Mouse (Mus musculus) kidney, postnatal 0 days (tissue): Measurements from ENCODE around the gene Perm1. TPM values are rescaled to one million over a fixed set of nuclear protein-coding genes. Genes with fewer than 3 reads are reported as not detected.
A peak's percentile ranks its signal among the peaks of the same experiment; 100 is the strongest.

Experiments
- ATAC-seq: fragments of 200-750 bp; cut with Nextera tagmentation; replicated peaks from 2 replicates; pipeline ENCODE4 v1.8.0; 2017; ENCODE audit warnings: low read depth, moderate number of reproducible peaks, moderate TSS enrichment, moderate library complexity; ENCODE audit not compliant: low FRiP score
- DNase-seq: peaks from one replicate; pipeline ENCODE4 v3.0.0-alpha.2; 2016; ENCODE audit warnings: low spot score
- H3K27ac ChIP-seq: fragments of 300-500 bp; sonication (generic); 2 replicates; pipeline ENCODE4 v1.5.1; 2014; ENCODE audit warnings: mild to moderate bottlenecking
- H3K27me3 ChIP-seq: fragments of 300-500 bp; sonication (generic); 2 replicates; pipeline ENCODE4 v1.6.1; 2014; ENCODE audit warnings: low read length, mixed read lengths; ENCODE audit not compliant: insufficient read depth
- H3K36me3 ChIP-seq: fragments of 300-500 bp; sonication (generic); 2 replicates; pipeline ENCODE4 v1.6.1; 2014; ENCODE audit warnings: low read length, mixed read lengths; ENCODE audit not compliant: insufficient read depth
- H3K4me1 ChIP-seq: fragments of 300-500 bp; sonication (generic); replicated peaks from 2 replicates; pipeline ENCODE4 v1.6.1; 2014; ENCODE audit warnings: antibody characterized with exemption, low read length, mixed read lengths; ENCODE audit not compliant: insufficient read depth
- H3K4me2 ChIP-seq: fragments of 300-500 bp; sonication (generic); 2 replicates; pipeline ENCODE4 v1.6.1; 2014; ENCODE audit warnings: mild to moderate bottlenecking, low read length, moderate library complexity, mixed read lengths
- H3K4me3 ChIP-seq: fragments of 300-500 bp; sonication (generic); replicated peaks from 2 replicates; pipeline ENCODE4 v1.5.1; 2014; ENCODE audit warnings: low read depth, low read length
- H3K9ac ChIP-seq: fragments of 300-500 bp; sonication (generic); 2 replicates; pipeline ENCODE4 v1.6.1; 2014; ENCODE audit warnings: low read depth, low read length
- H3K9me3 ChIP-seq: fragments of 300-500 bp; sonication (generic); replicated peaks from 2 replicates; pipeline ENCODE4 v1.6.1; 2016; ENCODE audit warnings: low read length, inconsistent platforms, mixed read lengths
- CTCF ChIP-seq: IDR thresholded peaks from 2 replicates; pipeline ENCODE4 v1.5.1; 2016; ENCODE audit warnings: antibody characterized with exemption, low read depth, mild to moderate bottlenecking, moderate library complexity
- WGBS: fragments of 180-500 bp; shearing (Covaris S2); extraction: QIAGEN DNeasy Blood & Tissue Kit; methylation state at CpG from one replicate; pipeline ENCODE4 v1.1.7; 2014; 5-methylcytosine and 5-hydroxymethylcytosine counted together
- polyA plus RNA-seq: library from polyadenylated mRNA; unstranded; fragments of >200 nt; fragmentation: Nextera tagmentation; extraction: Ambion mirVana; gene quantifications from 2 replicates; pipeline ENCODE4 v1.2.1, GENCODE M21; 2015

Perm1 gene
- polyA plus RNA-seq, 1 experiment from 2014 or later = 0.71 TPM

- H3K27me3 ChIP-seq = no peaks in the 10 kb centered on the region
- WGBS = 77% methylated on average over 16 of the region's 16 CpGs
- ATAC-seq (no peak), DNase-seq (no peak)
- no peaks in the 10 kb centered on the region for H3K4me1 ChIP-seq
- no peak for TF ChIP-seq CTCF
- H3K4me3 ChIP-seq = no peak overlapping the region
- no peak overlapping the region for H3K4me2 ChIP-seq
- no peaks in the 10 kb centered on the region for H3K9me3 ChIP-seq
- no peak overlapping the region for H3K27ac ChIP-seq
- H3K9ac ChIP-seq = no peak overlapping the region
- H3K36me3 ChIP-seq = no peaks in the 10 kb centered on the region
These were observed 2.2 kb downstream of the Perm1 start for GRCm38 (mm10) chr4:156217838-156218237.

- Histone ChIP-seq H3K4me1 (no peaks in the 10 kb centered on the region), H3K4me2 (no peak overlapping the region), H3K27me3 (no peaks in the 10 kb centered on the region), H3K36me3 (no peaks in the 10 kb centered on the region), H3K9ac (no peak overlapping the region), H3K27ac (no peak overlapping the region), H3K9me3 (no peaks in the 10 kb centered on the region), H3K4me3 (no peak overlapping the region)
- DNase-seq (no peak), ATAC-seq (no peak)
- 89% methylated on average over 11 of the region's 11 CpGs for WGBS
- no peak for TF ChIP-seq CTCF
These were observed 4.3 kb downstream of the Perm1 start for GRCm38 (mm10) chr4:156219936-156220335.

GRCm38 (mm10) chr4:156224276-156224675, 8.6 kb downstream of the Perm1 start:
- WGBS = 71% methylated on average over 2 of the region's 2 CpGs
- Histone ChIP-seq H3K36me3 (no peaks in the 10 kb centered on the region), H3K4me1 (0 out of 2 replicates have a peak, but pooled peaks cover 4% of the 10 kb centered on the region), H3K27me3 (no peaks in the 10 kb centered on the region), H3K4me2 (no peak overlapping the region), H3K4me3 (no peak overlapping the region), H3K9ac (no peak overlapping the region), H3K9me3 (no peaks in the 10 kb centered on the region), H3K27ac (no peak overlapping the region)
- no peak for DNase-seq
- no peak for TF ChIP-seq CTCF
- ATAC-seq = no peak

- DNase-seq (no peak), ATAC-seq (0 out of 2 replicates have a peak, but pooled peaks have one; percentile 8)
- Histone ChIP-seq H3K4me3 (no peak overlapping the region), H3K9me3 (no peaks in the 10 kb centered on the region), H3K27me3 (no peaks in the 10 kb centered on the region), H3K4me2 (peak overlapping the region; percentile 26), H3K36me3 (peaks cover 16% of the 10 kb centered on the region), H3K27ac (no peak overlapping the region), H3K4me1 (0 out of 2 replicates have a peak, but pooled peaks cover 4% of the 10 kb centered on the region), H3K9ac (0 out of 2 replicates have a peak overlapping the region, but pooled peaks have one; percentile 31)
- no peak for TF ChIP-seq CTCF
- WGBS = 36% methylated on average over 18 of the region's 18 CpGs
These were observed 12.2 kb downstream of the Perm1 start for GRCm38 (mm10) chr4:156227752-156228392.

GRCm38 (mm10) chr4:156228393-156229024, 12.8 kb downstream of the Perm1 start:
- H3K9me3 ChIP-seq = no peaks in the 10 kb centered on the region
- H3K9ac ChIP-seq = 0 out of 2 replicates have a peak overlapping the region, but pooled peaks have one; percentile 31
- H3K27me3 ChIP-seq = no peaks in the 10 kb centered on the region
- no peak for DNase-seq
- TF ChIP-seq CTCF = no peak
- peak overlapping the region; percentile 26 for H3K4me2 ChIP-seq
- ATAC-seq = no peak; the same call in 1 of the 2 replicates
- no peak overlapping the region for H3K4me3 ChIP-seq
- no peak overlapping the region for H3K27ac ChIP-seq
- 20% methylated on average over 12 of the region's 12 CpGs for WGBS
- peaks cover 16% of the 10 kb centered on the region for H3K36me3 ChIP-seq
- H3K4me1 ChIP-seq = peaks cover 7% of the 10 kb centered on the region; the same call in 1 of the 2 replicates

- Histone ChIP-seq H3K9me3 (no peaks in the 10 kb centered on the region), H3K27ac (peak overlapping the region; percentile 60), H3K27me3 (no peaks in the 10 kb centered on the region), H3K9ac (peak overlapping the region; percentile 67), H3K4me3 (peak overlapping the region; percentile 48), H3K4me2 (peak overlapping the region; percentile 89), H3K4me1 (peaks cover 7% of the 10 kb centered on the region; the same call in 1 of the 2 replicates), H3K36me3 (peaks cover 21% of the 10 kb centered on the region)
- WGBS = 6% methylated on average over 17 of the region's 17 CpGs
- ATAC-seq (no peak), DNase-seq (no peak)
- TF ChIP-seq CTCF = no peak
These were observed 18.4 kb downstream of the Perm1 start for GRCm38 (mm10) chr4:156234021-156234501.
